Mouse (Mus musculus): ENCODE results near the gene Bcl3.

Gene Bcl3

GRCm38 (mm10) chr7:19831837-19832236 is 9.3 kb upstream of the Bcl3 start:
- no peak for DNase-seq

- DNase-seq = peak; percentile 25
Observed at GRCm38 (mm10) chr7:19830682-19831156, 8.1 kb upstream of the Bcl3 start.

- DNase-seq = no peak
Observed at GRCm38 (mm10) chr7:19829694-19830093, 7.1 kb upstream of the Bcl3 start.

- DNase-seq = no peak
Observed at GRCm38 (mm10) chr7:19826756-19827155, 4.2 kb upstream of the Bcl3 start.

- DNase-seq = peak; percentile 79
Observed at GRCm38 (mm10) chr7:19824182-19824973, 1.8 kb upstream of the Bcl3 start.

GRCm38 (mm10) chr7:19823256-19824181 is 949 bp upstream of the Bcl3 start:
- no peak for DNase-seq

GRCm38 (mm10) chr7:19822193-19822592 is 377 bp downstream of the Bcl3 start:
- DNase-seq = no peak

GRCm38 (mm10) chr7:19821633-19822032 is 937 bp downstream of the Bcl3 start:
- DNase-seq = no peak

GRCm38 (mm10) chr7:19820347-19821048 is 2.1 kb downstream of the Bcl3 start:
- DNase-seq = peak; percentile 39

- DNase-seq = no peak
Observed at GRCm38 (mm10) chr7:19818875-19819274, 3.7 kb downstream of the Bcl3 start.

GRCm38 (mm10) chr7:19818440-19818839 is 4.1 kb downstream of the Bcl3 start:
- no peak for DNase-seq

- peak; percentile 74 for DNase-seq
Observed at GRCm38 (mm10) chr7:19817382-19818105, 5.0 kb downstream of the Bcl3 start.

GRCm38 (mm10) chr7:19816224-19816771 is 6.3 kb downstream of the Bcl3 start:
- DNase-seq = peak; percentile 76

GRCm38 (mm10) chr7:19815296-19816223 is 7.0 kb downstream of the Bcl3 start:
- DNase-seq = no peak

GRCm38 (mm10) chr7:19813579-19814122 is 8.9 kb downstream of the Bcl3 start:
- DNase-seq = no peak

- DNase-seq = no peak
Observed at GRCm38 (mm10) chr7:19813161-19813560, 9.4 kb downstream of the Bcl3 start.

GRCm38 (mm10) chr7:19811114-19811513 is 11.5 kb downstream of the Bcl3 start:
- DNase-seq = peak; percentile 68

- no peak for DNase-seq
Observed at GRCm38 (mm10) chr7:19809369-19809768, 13.2 kb downstream of the Bcl3 start.

GRCm38 (mm10) chr7:19806356-19806969 is 16.1 kb downstream of the Bcl3 start:
- no peak for DNase-seq

- DNase-seq = peak; percentile 88
Observed at GRCm38 (mm10) chr7:19802995-19803394, 19.6 kb downstream of the Bcl3 start.
